Mouse (Mus musculus) spleen, adult 12 weeks (tissue): Measurements from ENCODE around the gene Cd69.
A peak's percentile ranks its signal among the peaks of the same experiment; 100 is the strongest.

Experiments used
- DNase-seq: peaks from one replicate; pipeline ENCODE4 v3.0.0; 2022; ENCODE audit warnings: low spot score

The Cd69 gene

GRCm38 (mm10) chr6:129246992-129247391, 28.2 kb downstream of the Cd69 start:
- no peak for DNase-seq

GRCm38 (mm10) chr6:129245793-129246192, 29.4 kb downstream of the Cd69 start:
- no peak for DNase-seq

DNA sequence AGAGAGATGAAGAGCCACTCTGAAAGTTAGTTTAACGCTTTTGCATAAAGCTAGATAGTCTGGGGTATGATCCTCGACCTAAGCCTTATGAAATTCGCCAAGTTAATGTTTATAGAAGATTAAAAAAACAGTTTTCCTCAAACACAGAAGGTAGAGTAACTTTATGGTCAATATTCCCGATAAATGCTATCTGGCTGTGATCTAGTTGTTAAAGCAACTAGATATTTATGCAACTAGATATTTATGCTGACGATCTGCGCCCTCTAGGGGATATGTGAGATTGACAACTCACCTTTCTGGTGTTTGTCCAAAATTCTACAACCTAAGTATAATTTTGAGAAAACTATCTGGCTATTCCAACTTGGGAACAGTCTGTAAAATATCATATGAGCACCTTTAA, 33.3 kb downstream of the Cd69 start:
- no peak for DNase-seq

- DNase-seq, result no peak
Observed at GRCm38 (mm10) chr6:129241471-129241870, 33.8 kb downstream of the Cd69 start.

GRCm38 (mm10) chr6:129239564-129240248, 35.5 kb downstream of the Cd69 start:
- no peak for DNase-seq

GRCm38 (mm10) chr6:129238275-129239038, 36.8 kb downstream of the Cd69 start:
- DNase-seq, result peak; percentile 66

DNA sequence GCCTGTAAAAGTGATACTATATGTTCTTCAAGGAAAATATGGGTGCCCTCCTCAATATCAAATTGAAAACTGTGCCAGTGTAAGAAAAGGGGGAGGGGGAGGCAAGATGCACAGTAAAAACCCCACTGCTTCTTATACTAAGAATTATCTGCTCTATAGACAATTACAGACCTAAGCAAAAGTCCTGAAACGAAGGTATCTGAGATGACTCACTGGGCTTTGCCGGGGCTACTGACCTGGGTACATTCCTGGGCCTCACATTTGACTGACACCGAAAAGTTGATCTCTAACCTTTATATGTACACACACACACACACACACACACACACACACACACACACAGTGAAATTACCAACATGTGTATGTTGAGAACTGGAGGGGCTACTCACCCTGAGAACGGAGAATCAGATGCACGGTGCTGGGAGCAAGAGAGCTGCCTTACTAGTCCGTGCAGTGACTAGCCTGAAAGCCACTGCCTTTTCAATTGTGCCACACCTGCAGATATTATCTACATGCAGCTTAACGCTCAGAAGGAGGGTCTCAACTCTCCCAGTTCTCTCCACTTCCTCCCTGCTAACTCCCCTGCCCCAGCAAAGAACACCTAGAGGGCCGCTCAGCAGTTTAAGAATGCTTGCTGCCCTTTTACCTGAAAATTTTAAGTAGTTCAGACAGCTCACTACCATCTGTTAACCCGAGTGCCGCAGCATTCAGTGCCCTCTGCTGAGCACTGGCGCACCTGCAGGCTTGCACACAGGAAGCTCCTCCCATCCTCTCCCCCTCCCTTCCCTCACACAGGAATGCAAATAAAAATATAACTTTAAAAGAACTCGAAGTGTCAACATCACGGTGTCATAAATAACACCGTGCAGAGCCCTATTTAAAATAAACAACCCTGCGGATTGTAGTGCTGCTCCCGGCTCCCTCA, 37.6 kb downstream of the Cd69 start:
- peak; percentile 76 for DNase-seq

- no peak for DNase-seq
Observed at GRCm38 (mm10) chr6:129236652-129237342, 38.4 kb downstream of the Cd69 start.

- no peak for DNase-seq
Observed at GRCm38 (mm10) chr6:129235855-129236461, 39.3 kb downstream of the Cd69 start.

DNA sequence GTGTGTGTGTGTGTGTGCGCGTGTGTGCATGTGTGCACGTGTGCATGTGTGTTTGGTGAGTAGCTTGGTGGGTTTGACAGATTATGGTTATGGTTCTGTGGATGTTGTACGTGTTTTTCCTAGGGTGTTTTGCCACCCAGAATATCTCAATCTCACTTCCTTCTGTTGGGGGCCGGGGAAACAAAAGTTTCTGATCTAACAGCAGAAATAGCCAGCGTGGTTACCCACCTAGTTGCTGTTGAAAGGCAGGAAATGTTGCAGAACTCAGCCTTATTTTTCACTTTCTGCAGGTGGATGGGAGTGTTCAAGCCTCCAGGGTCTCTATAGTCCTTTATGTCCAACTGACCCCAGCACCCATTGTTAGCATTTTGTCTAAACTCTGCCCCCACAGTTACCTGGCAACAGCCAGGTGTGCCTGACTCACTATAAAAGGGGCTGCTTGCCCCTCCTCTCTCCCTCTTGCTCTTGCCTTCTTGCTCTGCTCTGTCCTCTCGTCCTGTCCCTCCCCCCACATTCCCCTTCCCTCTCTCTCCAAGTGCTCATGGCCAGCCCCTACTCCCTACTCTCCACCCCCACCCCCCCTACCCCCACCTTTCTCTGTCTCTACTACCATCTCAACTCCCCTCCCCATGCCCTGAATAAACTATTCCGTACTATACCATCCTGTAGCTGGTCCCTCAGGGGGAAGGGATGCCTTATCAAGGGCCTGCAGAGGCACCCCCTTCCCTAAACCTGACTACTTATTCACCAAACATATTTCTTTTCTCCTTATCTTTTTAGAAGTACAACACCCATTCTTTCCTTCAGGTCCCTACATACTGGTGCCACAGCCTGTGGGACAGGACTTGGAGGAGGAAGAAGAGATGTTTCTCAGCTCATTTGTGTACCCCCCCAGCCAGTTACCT, 40.5 kb downstream of the Cd69 start:
- DNase-seq, result no peak

GRCm38 (mm10) chr6:129233955-129234369, 41.3 kb downstream of the Cd69 start:
- no peak for DNase-seq

DNA sequence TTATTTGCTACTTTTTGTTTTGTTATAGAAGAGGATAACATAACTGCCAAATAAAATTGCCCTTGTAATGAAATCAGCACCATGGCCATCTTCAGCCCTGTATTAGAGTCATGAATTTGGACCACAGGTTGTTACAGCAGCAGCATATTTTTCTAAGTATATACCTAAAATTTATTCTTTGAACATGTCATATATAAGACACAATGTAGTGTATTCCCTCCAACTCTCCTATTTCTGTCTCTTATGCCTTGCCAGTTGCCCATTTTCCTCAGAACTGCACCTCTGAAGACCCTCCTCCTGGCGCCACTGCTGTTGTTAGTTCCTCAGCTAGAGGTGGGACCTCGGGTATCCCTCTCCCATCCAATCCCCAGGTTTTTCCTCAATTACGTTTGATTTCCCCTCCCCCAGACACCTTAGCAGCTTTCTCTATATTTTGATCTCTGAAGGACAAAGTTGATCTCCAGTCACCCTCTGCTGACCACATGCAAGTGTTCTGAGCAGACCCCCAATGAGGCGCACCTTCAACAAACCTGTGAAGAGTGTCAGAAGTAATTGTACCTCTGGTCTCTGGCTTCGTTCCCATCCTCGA, 41.8 kb downstream of the Cd69 start:
- no peak for DNase-seq

GRCm38 (mm10) chr6:129232842-129233205, 42.4 kb downstream of the Cd69 start:
- DNase-seq, result peak; percentile 59

GRCm38 (mm10) chr6:129232005-129232841, 43.0 kb downstream of the Cd69 start:
- no peak for DNase-seq

GRCm38 (mm10) chr6:129229774-129230578, 45.3 kb downstream of the Cd69 start:
- no peak for DNase-seq

DNA sequence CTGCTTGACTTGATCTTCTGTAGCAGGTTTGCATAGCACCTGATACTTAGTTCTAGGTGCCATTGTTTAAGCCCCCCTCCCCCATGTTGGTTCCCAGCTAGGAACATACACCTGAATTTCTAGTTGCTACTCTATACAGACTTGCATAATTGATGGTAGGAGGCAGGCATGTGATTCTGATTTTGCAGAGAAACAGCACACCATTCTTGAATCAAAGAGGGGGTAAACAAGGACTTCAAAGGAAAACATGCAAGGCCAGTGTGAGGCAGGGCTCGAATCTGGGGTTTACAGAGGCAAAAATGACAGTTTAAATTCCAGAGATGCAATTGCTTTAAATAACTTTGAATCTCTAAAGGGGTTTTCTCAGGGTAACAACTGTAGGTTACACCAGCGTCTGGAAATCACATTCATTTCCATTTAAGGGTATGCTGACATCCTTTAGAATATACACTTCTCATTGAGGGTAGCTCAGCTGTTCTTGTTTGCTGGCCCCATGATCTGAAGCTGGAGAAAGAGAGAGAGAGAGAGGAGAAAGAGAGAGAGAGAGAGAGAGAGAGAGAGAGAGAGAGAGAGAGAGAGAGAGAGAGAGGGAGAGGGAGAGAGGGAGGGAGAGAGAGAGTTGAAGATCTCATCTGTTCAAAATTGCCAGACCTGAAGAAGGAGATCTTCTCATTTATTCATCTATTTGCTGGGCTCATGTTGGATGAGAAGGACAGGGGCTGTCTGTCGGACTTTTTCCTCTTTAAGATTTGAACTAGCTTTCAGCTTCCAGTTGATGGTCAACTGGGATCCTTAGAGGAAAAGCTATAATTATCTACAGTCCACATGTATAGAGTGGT, 46.1 kb downstream of the Cd69 start:
- DNase-seq, result no peak

- DNase-seq, result no peak
Observed at GRCm38 (mm10) chr6:129225078-129225477, 50.2 kb downstream of the Cd69 start.
